ENCODE assay signal across 8 mouse cellular contexts in genomic region chr15:27937003-27937860, GRCm38 (mm10).
DNase-seq lines count a peak whose midpoint lies in the region; ATAC-seq and TF ChIP-seq lines count a peak whose summit lies in the region.

No protein-coding gene starts in this region.

- H3K9ac ChIP-seq in heart, embryonic 11.5 days (ENCODE audit: low read depth, low read length): peak overlapping the region; percentile 56; the same call in 1 of the 2 replicates
- peak overlapping the region; percentile 2; the same call in 1 of the 2 replicates for H3K9ac ChIP-seq in kidney, embryonic 15.5 days
- H3K9ac ChIP-seq in limb, embryonic 14.5 days (ENCODE audit: low read depth, low read length, severe bottlenecking): 0 out of 2 replicates have a peak overlapping the region, but pooled peaks have one; percentile 25
- H3K9ac ChIP-seq in midbrain, postnatal 0 days (replicated peaks; ENCODE audit: low read length, poor library complexity, severe bottlenecking): peak overlapping the region; percentile 72

- DNase-seq in thymus, postnatal 0 days (ENCODE audit: low spot score): peak; percentile 33
- DNase-seq in thymus, adult 18-20 months: no peak
- peak; percentile 85 for DNase-seq in embryo, embryonic 9.5 days (ENCODE audit: extremely low spot score)
- peak; percentile 75 for DNase-seq in limb, embryonic 14.5 days (ENCODE audit: low spot score)
- DNase-seq in midbrain, postnatal 0 days (ENCODE audit: low spot score): peak; percentile 96

- H3K4me3 ChIP-seq in heart, embryonic 11.5 days (ENCODE audit: low read depth, low read length): peak overlapping the region; percentile 11
- H3K4me3 ChIP-seq in kidney, embryonic 15.5 days (replicated peaks): peak overlapping the region; percentile 25
- H3K4me3 ChIP-seq in limb, embryonic 14.5 days (replicated peaks; ENCODE audit: low read length): peak overlapping the region; percentile 19
- peak overlapping the region; percentile 30 for H3K4me3 ChIP-seq in midbrain, postnatal 0 days (ENCODE audit: low read depth, low read length)

- H3K4me1 ChIP-seq in heart, embryonic 11.5 days (ENCODE audit: control insufficient read depth, insufficient read depth, low read length): peaks cover 38% of the 10 kb centered on the region
- H3K4me1 ChIP-seq in kidney, embryonic 15.5 days: peaks cover 62% of the 10 kb centered on the region
- peaks cover 32% of the 10 kb centered on the region for H3K4me1 ChIP-seq in limb, embryonic 14.5 days (ENCODE audit: control insufficient read depth, insufficient read depth, low read length)
- peaks cover 25% of the 10 kb centered on the region for H3K4me1 ChIP-seq in midbrain, postnatal 0 days (ENCODE audit: insufficient read depth, low read length)

- H3K27ac ChIP-seq in heart, embryonic 11.5 days (ENCODE audit: low read depth, low read length): 0 out of 2 replicates have a peak overlapping the region, but pooled peaks have one; percentile 17
- peak overlapping the region; percentile 64 for H3K27ac ChIP-seq in kidney, embryonic 15.5 days
- peak overlapping the region; percentile 33; the same call in 1 of the 2 replicates for H3K27ac ChIP-seq in limb, embryonic 14.5 days (replicated peaks; ENCODE audit: low read depth, low read length)
- H3K27ac ChIP-seq in midbrain, postnatal 0 days (ENCODE audit: low read depth, low read length): peak overlapping the region; percentile 86

- 23% methylated on average over 20 of the region's 20 CpGs for WGBS in heart, embryonic 11.5 days (ENCODE audit: insufficient replicate concordance)
- 23% methylated on average over 20 of the region's 20 CpGs for WGBS in kidney, embryonic 15.5 days
- 20% methylated on average over 20 of the region's 20 CpGs for WGBS in limb, embryonic 14.5 days
- WGBS in midbrain, postnatal 0 days: 4% methylated on average over 20 of the region's 20 CpGs

- peak; percentile 85 for ATAC-seq in heart, embryonic 11.5 days (replicated peaks; ENCODE audit: insufficient number of reproducible peaks, low FRiP score, low TSS enrichment)
- ATAC-seq in kidney, embryonic 15.5 days (replicated peaks; ENCODE audit: low FRiP score): peak; percentile 91
- peak; percentile 84 for ATAC-seq in limb, embryonic 14.5 days (ENCODE audit: low FRiP score, low read depth)
- ATAC-seq in midbrain, postnatal 0 days (ENCODE audit: low FRiP score): peak; percentile 98
- ATAC-seq in erythroblast, adult 5-6 weeks (replicated peaks; ENCODE audit: low FRiP score, poor library complexity, severe bottlenecking): no peak

- TF ChIP-seq POLR2A in limb, embryonic 14.5 days (IDR thresholded peaks at IDR 0.05; ENCODE audit: borderline replicate concordance, extremely low read depth, insufficient read depth, insufficient read length): no peak

- no peaks in the 10 kb centered on the region for H3K27me3 ChIP-seq in heart, embryonic 11.5 days (ENCODE audit: control insufficient read depth, insufficient read depth, low read length)
- H3K27me3 ChIP-seq in kidney, embryonic 15.5 days: no peaks in the 10 kb centered on the region
- H3K27me3 ChIP-seq in limb, embryonic 14.5 days (ENCODE audit: control insufficient read depth, insufficient read depth, low read length): no peaks in the 10 kb centered on the region
- no peaks in the 10 kb centered on the region for H3K27me3 ChIP-seq in midbrain, postnatal 0 days (ENCODE audit: insufficient read depth, low read length)

- peak; percentile 67 for TF ChIP-seq CTCF in midbrain, postnatal 0 days (IDR thresholded peaks at IDR 0.05)

- no peaks in the 10 kb centered on the region for H3K9me3 ChIP-seq in heart, embryonic 11.5 days (replicated peaks; ENCODE audit: control insufficient read depth, low read length)
- H3K9me3 ChIP-seq in kidney, embryonic 15.5 days (replicated peaks): no peaks in the 10 kb centered on the region
- no peaks in the 10 kb centered on the region for H3K9me3 ChIP-seq in limb, embryonic 14.5 days (ENCODE audit: control insufficient read depth, low read length)
- H3K9me3 ChIP-seq in midbrain, postnatal 0 days (ENCODE audit: low read length): no peaks in the 10 kb centered on the region

- peak overlapping the region; percentile 63 for H3K4me2 ChIP-seq in heart, embryonic 11.5 days
- H3K4me2 ChIP-seq in kidney, embryonic 15.5 days: peak overlapping the region; percentile 54
- H3K4me2 ChIP-seq in limb, embryonic 14.5 days (replicated peaks; ENCODE audit: low read depth, low read length, severe bottlenecking): peak overlapping the region; percentile 40
- H3K4me2 ChIP-seq in midbrain, postnatal 0 days (ENCODE audit: low read depth, low read length, poor library complexity, severe bottlenecking): peak overlapping the region; percentile 46

- H3K36me3 ChIP-seq in heart, embryonic 11.5 days (ENCODE audit: control insufficient read depth, insufficient read depth, low read length): no peaks in the 10 kb centered on the region
- H3K36me3 ChIP-seq in kidney, embryonic 15.5 days: no peaks in the 10 kb centered on the region
- H3K36me3 ChIP-seq in limb, embryonic 14.5 days (ENCODE audit: control insufficient read depth, insufficient read depth, low read length): no peaks in the 10 kb centered on the region
- H3K36me3 ChIP-seq in midbrain, postnatal 0 days (ENCODE audit: insufficient read depth, low read length): no peaks in the 10 kb centered on the region

Comparison
In these comparisons a context has a peak if more than half of its experiments do, and no peak if none do; other contexts are left out.
1. DNase-seq: peak in thymus, postnatal 0 days (single experiment), embryo, embryonic 9.5 days (single experiment), limb, embryonic 14.5 days (single experiment) and midbrain, postnatal 0 days (single experiment); none in thymus, adult 18-20 months (0 of 2).
2. H3K27ac ChIP-seq: peak in every context shown above with its lines; median percentile 86 in midbrain, postnatal 0 days; 64 in kidney, embryonic 15.5 days; 33 in limb, embryonic 14.5 days; 17 in heart, embryonic 11.5 days.
3. H3K9ac ChIP-seq: peak in every context shown above with its lines; median percentile 72 in midbrain, postnatal 0 days; 56 in heart, embryonic 11.5 days; 25 in limb, embryonic 14.5 days; 2 in kidney, embryonic 15.5 days.
4. Peak in every context shown above with its lines, with median percentiles within 50 percentile points of each other: H3K4me2 ChIP-seq and H3K4me3 ChIP-seq.